Mouse (Mus musculus) heart, adult 2 months (tissue): ENCODE data around the gene Get4.

Source experiments
- CTCF ChIP-seq: fragments of 200-600 bp; IDR thresholded peaks from 2 replicates; pipeline ENCODE4 v1.8.1; 2022; ENCODE audit warnings: antibody characterized with exemption, mild to moderate bottlenecking, moderate library complexity
- POLR2A ChIP-seq: fragments of 200-500 bp; IDR thresholded peaks from 2 replicates; pipeline ENCODE4 v1.6.1; 2011; ENCODE audit warnings: mild to moderate bottlenecking, low read depth, low read length, control low read depth; ENCODE audit not compliant: insufficient read depth

- TF ChIP-seq CTCF (no peak), POLR2A (no peak)
These were observed 18.8 kb downstream of the Get4 start for GRCm38 (mm10) chr5:139270806-139271521.
